Mouse (Mus musculus) hindbrain, embryonic 10.5 days (tissue): ENCODE measurements around the gene Fbf1. TPM values are rescaled to one million over a fixed set of nuclear protein-coding genes. Genes with fewer than 3 reads are reported as not detected.

Source experiments
- DNase-seq: peaks from one replicate; pipeline ENCODE4 v3.0.0-alpha.2; 2017; ENCODE audit warnings: low spot score
- H3K27ac ChIP-seq: fragments of 300-500 bp; sonication (generic); 2 replicates; pipeline ENCODE4 v1.5.1; 2016; ENCODE audit warnings: mild to moderate bottlenecking, moderate library complexity
- H3K27me3 ChIP-seq: fragments of 300-500 bp; sonication (generic); 2 replicates; pipeline ENCODE4 v1.6.1; 2016; ENCODE audit warnings: mild to moderate bottlenecking; ENCODE audit not compliant: poor library complexity, insufficient read depth, severe bottlenecking
- H3K36me3 ChIP-seq: fragments of 300-500 bp; sonication (generic); 2 replicates; pipeline ENCODE4 v1.6.1; 2016; ENCODE audit warnings: mild to moderate bottlenecking, moderate library complexity
- H3K4me1 ChIP-seq: fragments of 300-500 bp; sonication (generic); replicated peaks from 2 replicates; pipeline ENCODE4 v1.6.1; 2016; ENCODE audit warnings: mild to moderate bottlenecking
- H3K4me3 ChIP-seq: fragments of 300-500 bp; sonication (generic); 2 replicates; pipeline ENCODE4 v1.5.1; 2016; ENCODE audit warnings: mild to moderate bottlenecking, moderate library complexity
- H3K9me3 ChIP-seq: fragments of 300-500 bp; sonication (generic); 2 replicates; pipeline ENCODE4 v1.6.1; 2016; ENCODE audit warnings: mild to moderate bottlenecking, moderate library complexity
- WGBS: fragments of 180-500 bp; shearing (Covaris S2); methylation state at CpG from one replicate; pipeline ENCODE4 v1.1.7; 2016; 5-methylcytosine and 5-hydroxymethylcytosine counted together
- polyA plus RNA-seq: library from polyadenylated mRNA; unstranded; fragments of >200 nt; fragmentation: Nextera tagmentation; extraction: Ambion mirVana; gene quantifications from 2 replicates; pipeline ENCODE4 v1.2.1, GENCODE M21; 2016

Fbf1 gene
- polyA plus RNA-seq, 1 experiment from 2014 or later, result 62.8 TPM

- 56% methylated on average over 18 of the region's 18 CpGs for WGBS
- Histone ChIP-seq H3K27me3 (no peaks in the 10 kb centered on the region), H3K4me1 (peaks cover 40% of the 10 kb centered on the region), H3K9me3 (no peaks in the 10 kb centered on the region), H3K36me3 (peaks cover 91% of the 10 kb centered on the region), H3K4me3 (no peak overlapping the region), H3K27ac (no peak overlapping the region)
- no peak for DNase-seq
Measured at GRCm38 (mm10) chr11:116145481-116146293, 22.3 kb downstream of the Fbf1 start.

DNA sequence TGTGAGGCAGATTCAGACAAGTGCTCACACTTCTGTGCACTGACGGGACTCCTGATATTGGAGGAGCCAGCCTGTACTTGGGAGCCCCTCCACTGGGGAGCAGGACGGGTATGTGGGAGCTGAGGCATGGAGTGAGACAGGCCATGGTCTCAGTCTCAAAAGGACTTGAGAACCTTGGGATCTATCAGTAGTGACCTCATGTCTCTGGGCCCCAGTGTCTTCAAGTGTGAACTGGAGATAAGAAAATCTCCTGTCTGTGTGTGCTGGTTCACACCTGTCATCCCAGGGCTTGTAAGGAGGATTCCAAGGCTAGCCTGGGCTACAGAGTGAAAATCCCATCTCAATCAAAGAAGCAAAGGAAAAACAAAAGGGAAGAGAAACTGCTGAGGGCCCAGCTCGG, 24.5 kb downstream of the Fbf1 start:
- H3K4me3 ChIP-seq, result no peak overlapping the region
- H3K9me3 ChIP-seq, result no peaks in the 10 kb centered on the region
- H3K27me3 ChIP-seq, result no peaks in the 10 kb centered on the region
- peaks cover 69% of the 10 kb centered on the region for H3K36me3 ChIP-seq
- no peak overlapping the region for H3K27ac ChIP-seq
- no peak for DNase-seq
- H3K4me1 ChIP-seq, result peaks cover 39% of the 10 kb centered on the region
- 83% methylated on average over 3 of the region's 3 CpGs for WGBS

DNA sequence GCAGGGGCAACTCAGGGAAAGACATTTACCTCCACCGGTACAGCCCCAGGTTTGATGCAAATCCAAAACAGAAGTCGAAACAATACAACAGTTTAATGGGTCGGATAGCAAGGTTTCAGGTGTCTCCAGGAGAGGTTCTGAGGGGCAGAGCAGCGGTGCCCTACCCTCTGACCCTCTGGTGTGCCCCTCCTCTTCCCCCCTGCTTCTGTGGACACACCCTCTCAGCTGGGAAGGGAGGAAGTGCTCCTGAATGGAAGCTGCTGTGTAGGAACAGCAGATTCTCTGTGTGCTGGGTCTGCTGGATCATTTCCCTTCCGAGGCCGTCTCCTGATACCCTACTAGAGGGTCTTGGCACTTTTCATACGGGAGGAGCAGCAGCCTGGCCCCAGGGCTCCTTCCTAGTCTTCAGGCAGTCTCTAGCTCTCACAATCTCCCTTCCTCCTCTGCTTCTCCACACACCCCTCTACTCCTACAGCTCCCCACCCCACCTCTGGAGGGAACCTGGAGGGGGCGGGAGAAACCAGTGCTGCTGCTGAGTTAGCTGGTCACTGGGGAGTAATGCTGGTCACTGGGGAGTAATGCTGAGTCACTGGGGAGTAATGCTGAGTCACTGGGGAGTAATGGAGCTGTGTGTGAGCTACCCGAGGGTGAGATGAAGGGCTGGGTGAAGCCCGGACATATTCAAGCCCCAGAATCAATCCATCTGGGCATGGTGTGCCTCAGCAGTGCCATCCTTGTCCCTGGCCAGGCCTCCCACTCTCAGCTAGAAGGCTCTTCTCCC, 25.6 kb downstream of the Fbf1 start:
- Histone ChIP-seq H3K9me3 (no peaks in the 10 kb centered on the region), H3K27me3 (no peaks in the 10 kb centered on the region), H3K4me3 (no peak overlapping the region), H3K27ac (peak overlapping the region; percentile 46), H3K36me3 (peaks cover 58% of the 10 kb centered on the region), H3K4me1 (peaks cover 40% of the 10 kb centered on the region)
- DNase-seq, result no peak
- whole genome bisulfite sequencing, result 73% methylated on average over 10 of the region's 10 CpGs

DNA sequence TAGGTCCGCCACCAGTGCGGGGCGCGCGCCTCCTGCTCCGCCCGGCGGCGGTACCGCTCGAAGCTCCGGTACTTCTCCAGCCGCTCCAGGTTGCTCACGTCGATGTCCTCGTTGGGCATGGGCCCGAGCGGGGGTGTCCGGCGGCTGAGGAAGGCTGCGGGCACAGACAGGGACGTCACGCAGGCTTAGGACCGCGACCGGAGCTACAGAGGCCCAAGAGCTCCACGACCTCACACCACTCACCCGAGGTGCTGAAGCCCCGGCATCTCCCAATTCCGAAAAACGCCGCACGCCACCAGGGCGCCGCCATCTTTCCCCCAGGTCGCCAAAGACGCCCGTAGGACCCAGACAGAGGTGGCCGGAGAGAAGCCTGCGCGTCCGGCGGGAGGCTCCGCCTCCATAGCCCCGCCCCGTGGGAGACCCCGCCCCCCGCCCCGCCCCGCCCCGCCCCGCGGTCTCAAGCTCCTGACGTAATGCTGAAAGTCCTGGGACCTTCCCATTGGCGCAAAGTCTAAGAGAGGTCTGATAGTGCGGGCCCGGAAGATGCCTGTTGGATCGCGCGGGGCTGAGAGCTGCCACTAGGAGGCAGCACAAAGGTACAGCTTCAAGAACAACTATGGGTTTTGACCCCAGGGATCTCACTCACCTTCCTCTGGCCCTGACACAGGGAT, 29.4 kb downstream of the Fbf1 start, which contains the start of gene Mrpl38:
Gene Mrpl38, minus strand, starts transcription at position 401 of the 671 bp plus-strand sequence.
- Histone ChIP-seq H3K27ac (peak within 1 kb of the TSS; percentile 93), H3K4me1 (peaks cover 37% of the 10 kb centered on the region), H3K27me3 (no peaks in the 10 kb centered on the region), H3K4me3 (peak within 1 kb of the TSS; percentile 99), H3K9me3 (no peaks in the 10 kb centered on the region), H3K36me3 (peaks cover 55% of the 10 kb centered on the region)
- peak; percentile 98 for DNase-seq
- under 1% methylated on average over 60 of the region's 60 CpGs for WGBS

DNA sequence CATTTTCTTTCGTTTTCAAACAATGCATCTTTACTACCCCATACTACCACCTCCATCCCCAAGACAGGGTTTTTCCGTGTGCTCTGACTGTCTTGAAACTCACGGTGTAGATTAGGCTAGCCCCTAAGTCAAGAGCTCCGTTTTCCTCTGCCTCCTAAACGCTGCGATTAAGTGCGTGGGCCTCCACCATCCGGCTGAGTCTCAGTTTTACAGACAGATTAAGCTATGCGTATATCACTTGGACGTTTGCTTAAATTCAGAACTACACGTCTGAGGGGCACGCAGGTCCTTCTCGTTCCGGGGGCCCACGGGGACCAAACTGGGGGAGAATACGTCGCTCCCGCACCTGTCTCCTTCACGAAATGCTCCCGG, 29.9 kb downstream of the Fbf1 start:
- Histone ChIP-seq H3K4me3 (peak overlapping the region; percentile 99), H3K36me3 (peaks cover 55% of the 10 kb centered on the region), H3K27me3 (no peaks in the 10 kb centered on the region), H3K4me1 (peaks cover 36% of the 10 kb centered on the region), H3K9me3 (no peaks in the 10 kb centered on the region), H3K27ac (peak overlapping the region; percentile 93)
- no peak for DNase-seq
- WGBS, result 1% methylated on average over 20 of the region's 20 CpGs

- Histone ChIP-seq H3K4me3 (no peak overlapping the region), H3K9me3 (no peaks in the 10 kb centered on the region), H3K36me3 (peaks cover 58% of the 10 kb centered on the region), H3K27me3 (peaks cover 10% of the 10 kb centered on the region), H3K27ac (no peak overlapping the region), H3K4me1 (peaks cover 57% of the 10 kb centered on the region)
- DNase-seq, result no peak
- 89% methylated on average over 10 of the region's 10 CpGs for WGBS
Measured at GRCm38 (mm10) chr11:116134171-116134570, 33.8 kb downstream of the Fbf1 start.

DNA sequence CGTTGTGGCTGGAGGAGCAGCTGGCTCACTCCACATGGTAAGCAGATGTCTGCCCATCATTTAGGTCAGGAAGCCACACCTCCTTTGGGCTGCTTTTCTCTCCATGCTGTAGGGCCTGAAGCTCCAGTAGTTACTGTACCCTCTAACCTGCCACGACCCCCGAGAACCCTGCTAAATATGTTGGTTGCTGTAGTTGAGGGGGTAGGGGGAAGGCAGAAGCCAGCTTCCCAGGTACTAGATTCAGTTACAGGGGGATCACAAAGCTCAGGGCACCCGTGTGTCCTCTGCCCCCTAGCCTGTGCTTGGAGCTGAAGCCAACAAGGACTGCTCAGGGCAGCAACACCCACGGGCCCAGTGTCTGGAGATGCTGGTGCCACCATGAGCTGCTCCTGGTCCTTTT, 34.5 kb downstream of the Fbf1 start:
- Histone ChIP-seq H3K9me3 (no peaks in the 10 kb centered on the region), H3K27me3 (peaks cover 15% of the 10 kb centered on the region), H3K4me1 (peaks cover 56% of the 10 kb centered on the region), H3K36me3 (peaks cover 58% of the 10 kb centered on the region), H3K4me3 (no peak overlapping the region), H3K27ac (no peak overlapping the region)
- WGBS, result 74% methylated on average over 5 of the region's 5 CpGs
- DNase-seq, result no peak

DNA sequence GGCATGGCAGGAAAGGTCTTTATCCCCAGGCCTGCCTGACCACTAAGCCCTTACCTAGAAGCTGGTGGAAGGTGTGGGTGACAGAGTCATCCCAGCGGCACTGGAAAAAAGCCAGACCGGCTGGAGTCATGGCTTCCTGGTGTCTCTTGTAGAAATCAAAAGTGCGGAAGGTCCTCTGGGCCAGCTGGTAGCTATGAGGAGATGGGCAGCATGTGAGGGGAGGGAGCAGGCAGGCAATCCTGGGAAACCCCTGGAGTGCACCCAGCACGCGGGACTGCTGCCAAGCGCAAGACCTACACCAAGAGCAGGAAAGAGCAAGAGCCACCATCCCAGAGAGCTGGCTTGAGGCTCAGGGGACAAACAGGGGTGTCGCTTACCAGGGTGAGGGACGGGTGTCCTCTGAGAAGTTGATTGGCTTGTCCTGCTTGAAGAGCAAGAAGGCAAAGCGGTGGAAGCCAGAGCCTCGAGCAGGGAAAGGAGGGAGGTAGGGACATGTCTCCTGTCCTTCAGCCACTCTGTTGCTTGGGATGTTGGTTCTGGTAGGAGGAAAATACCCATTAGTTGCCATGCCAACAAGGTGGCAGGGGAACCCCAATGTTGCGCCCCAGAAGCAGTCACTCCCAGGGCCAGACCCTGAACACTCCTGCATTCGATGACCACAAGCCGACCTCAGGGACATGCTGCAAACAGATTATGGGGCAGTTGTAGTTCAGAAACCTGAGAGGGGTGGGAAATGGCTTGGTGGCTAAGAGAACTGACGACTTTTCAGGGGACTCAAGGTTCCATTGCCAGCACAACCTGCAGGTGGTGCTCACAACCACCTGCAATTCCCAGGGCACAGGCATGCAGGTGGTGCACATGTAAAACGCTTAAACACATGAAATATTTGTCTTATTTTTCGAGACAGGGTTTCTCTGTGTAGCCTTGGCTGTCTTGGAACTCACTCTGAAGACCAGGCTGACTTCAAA, 35.3 kb downstream of the Fbf1 start:
- peaks cover 55% of the 10 kb centered on the region for H3K4me1 ChIP-seq
- WGBS, result 85% methylated on average over 16 of the region's 16 CpGs
- H3K27ac ChIP-seq, result no peak overlapping the region
- no peaks in the 10 kb centered on the region for H3K9me3 ChIP-seq
- H3K27me3 ChIP-seq, result peaks cover 15% of the 10 kb centered on the region
- no peak overlapping the region for H3K4me3 ChIP-seq
- peaks cover 58% of the 10 kb centered on the region for H3K36me3 ChIP-seq
- DNase-seq, result no peak

DNA sequence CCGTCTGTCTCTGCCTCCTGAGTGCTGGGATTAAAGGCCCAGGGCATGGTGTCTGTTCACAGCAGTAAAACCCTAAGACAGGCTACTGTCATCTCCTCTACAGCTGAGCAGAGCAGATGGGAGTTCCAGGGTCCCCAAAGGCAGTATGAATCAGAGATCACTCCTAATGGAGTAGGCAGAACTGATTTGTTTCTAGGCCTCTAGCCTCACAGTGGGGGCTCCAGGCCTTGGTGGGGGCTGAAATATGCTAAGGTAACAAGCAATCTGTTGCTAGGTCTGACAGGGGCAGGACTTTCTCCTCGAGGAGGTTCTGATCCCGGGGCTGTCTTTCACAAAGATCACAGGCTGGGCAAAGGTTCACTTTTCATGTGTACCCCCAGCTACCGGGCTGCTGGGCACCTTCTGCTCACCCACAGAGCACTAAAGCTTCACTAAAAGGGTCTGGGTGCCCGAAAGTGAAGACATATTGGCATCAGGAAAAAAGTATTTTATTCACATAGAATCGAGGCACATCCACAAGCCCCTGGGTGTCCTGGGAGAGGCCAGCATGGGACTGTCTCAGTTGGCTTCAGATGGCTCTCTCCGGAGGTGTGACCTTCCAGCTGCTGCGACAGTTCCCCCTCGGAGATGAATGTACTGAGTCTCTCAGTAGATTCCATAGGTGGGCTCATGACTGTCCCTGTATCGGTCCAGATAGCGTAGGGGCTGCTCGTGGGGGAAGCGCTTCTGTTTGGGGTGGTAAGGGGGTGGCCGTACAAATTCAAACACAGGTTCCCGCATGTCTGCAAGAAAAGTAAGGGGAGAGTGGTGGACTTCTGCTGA, 36.4 kb downstream of the Fbf1 start:
- DNase-seq, result no peak
- peaks cover 15% of the 10 kb centered on the region for H3K27me3 ChIP-seq
- 85% methylated on average over 15 of the region's 15 CpGs for WGBS
- H3K4me1 ChIP-seq, result peaks cover 56% of the 10 kb centered on the region
- peak overlapping the region; percentile 91 for H3K27ac ChIP-seq
- no peaks in the 10 kb centered on the region for H3K9me3 ChIP-seq
- peaks cover 53% of the 10 kb centered on the region for H3K36me3 ChIP-seq
- peak overlapping the region; percentile 68 for H3K4me3 ChIP-seq

DNA sequence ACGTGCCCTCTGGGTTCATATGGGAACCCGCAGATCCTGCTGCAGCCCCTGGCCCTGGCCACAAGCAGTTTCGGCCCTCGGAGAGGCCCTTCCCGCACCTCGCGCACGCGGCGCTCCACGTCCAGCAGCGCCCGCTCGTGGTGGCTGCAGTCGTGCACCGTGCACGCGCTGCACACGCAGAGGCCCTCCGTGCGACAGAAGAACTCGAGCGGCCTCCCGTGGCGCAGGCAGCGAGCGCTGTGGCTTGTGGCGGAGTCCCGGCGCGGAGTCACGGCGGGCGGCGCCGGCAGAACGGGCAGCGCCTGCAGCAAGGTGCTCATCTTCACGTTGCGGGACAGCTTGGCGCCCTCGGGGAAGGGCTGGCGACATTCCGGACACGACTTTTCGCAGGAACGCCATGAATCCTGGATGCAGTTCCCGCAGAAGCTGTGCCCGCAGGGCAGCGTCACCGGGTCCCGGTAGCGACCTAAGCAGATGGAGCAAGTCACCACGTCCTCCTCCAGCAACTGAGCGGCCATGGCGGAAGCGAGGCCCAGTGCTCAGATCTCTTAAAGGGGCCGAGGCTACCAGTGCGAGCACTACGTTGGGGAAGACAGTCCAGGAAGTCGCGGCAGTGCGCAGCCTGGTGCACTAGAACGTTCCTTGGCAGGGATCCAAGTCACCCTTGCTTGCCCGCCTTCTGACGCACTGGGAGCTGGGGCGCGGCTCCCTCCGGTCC, 37.3 kb downstream of the Fbf1 start, which contains the start of gene Trim65:
Gene Trim65, minus strand, starts transcription at position 641 of the 718 bp plus-strand sequence.
- Histone ChIP-seq H3K27ac (peak within 1 kb of the TSS; percentile 91), H3K36me3 (peaks cover 52% of the 10 kb centered on the region), H3K4me3 (peak within 1 kb of the TSS; percentile 68), H3K4me1 (peaks cover 54% of the 10 kb centered on the region), H3K9me3 (no peaks in the 10 kb centered on the region), H3K27me3 (peaks cover 15% of the 10 kb centered on the region)
- 2% methylated on average over 69 of the region's 69 CpGs for WGBS
- DNase-seq, result peak; percentile 87

- Histone ChIP-seq H3K27me3 (peaks cover 15% of the 10 kb centered on the region), H3K36me3 (peaks cover 51% of the 10 kb centered on the region), H3K9me3 (no peaks in the 10 kb centered on the region), H3K4me1 (peaks cover 54% of the 10 kb centered on the region), H3K4me3 (peak overlapping the region; percentile 68), H3K27ac (peak overlapping the region; percentile 91)
- no peak for DNase-seq
- WGBS, result 42% methylated on average over 8 of the region's 8 CpGs
Measured at GRCm38 (mm10) chr11:116129993-116130487, 37.9 kb downstream of the Fbf1 start.
